Mouse (Mus musculus): ENCODE results near the gene Adcy9. TPM values are rescaled to one million over a fixed set of nuclear protein-coding genes. Genes with fewer than 3 reads are reported as not detected.

Adcy9 gene
- total RNA-seq (2017): 2.3 and 2.6 TPM in 2 replicates

GRCm38 (mm10) chr16:4420298-4421054 lies at the start of gene Adcy9:
TSS of gene Adcy9 (minus strand) at chr16:4420498.
- peak; percentile 69 for ATAC-seq (ENCODE audit: extremely low read depth, insufficient number of reproducible peaks, low FRiP score, poor library complexity, severe bottlenecking)

- ATAC-seq (ENCODE audit: extremely low read depth, insufficient number of reproducible peaks, low FRiP score, poor library complexity, severe bottlenecking): no peak
Observed at GRCm38 (mm10) chr16:4469599-4470352, 49.5 kb upstream of the Adcy9 start.

GRCm38 (mm10) chr16:4464529-4465089 lies 44.3 kb upstream of the Adcy9 start:
- ATAC-seq (ENCODE audit: extremely low read depth, insufficient number of reproducible peaks, low FRiP score, poor library complexity, severe bottlenecking): no peak

- no peak for ATAC-seq (ENCODE audit: extremely low read depth, insufficient number of reproducible peaks, low FRiP score, poor library complexity, severe bottlenecking)
Observed at GRCm38 (mm10) chr16:4457927-4458326, 37.6 kb upstream of the Adcy9 start.

GRCm38 (mm10) chr16:4456391-4456790 lies 36.1 kb upstream of the Adcy9 start:
- ATAC-seq (ENCODE audit: extremely low read depth, insufficient number of reproducible peaks, low FRiP score, poor library complexity, severe bottlenecking): no peak

GRCm38 (mm10) chr16:4455693-4456092 lies 35.4 kb upstream of the Adcy9 start:
- ATAC-seq (ENCODE audit: extremely low read depth, insufficient number of reproducible peaks, low FRiP score, poor library complexity, severe bottlenecking): no peak

- no peak for ATAC-seq (ENCODE audit: extremely low read depth, insufficient number of reproducible peaks, low FRiP score, poor library complexity, severe bottlenecking)
Observed at GRCm38 (mm10) chr16:4454563-4454962, 34.3 kb upstream of the Adcy9 start.

GRCm38 (mm10) chr16:4449418-4449817 lies 29.1 kb upstream of the Adcy9 start:
- no peak for ATAC-seq (ENCODE audit: extremely low read depth, insufficient number of reproducible peaks, low FRiP score, poor library complexity, severe bottlenecking)

GRCm38 (mm10) chr16:4448235-4448634 lies 27.9 kb upstream of the Adcy9 start:
- ATAC-seq (ENCODE audit: extremely low read depth, insufficient number of reproducible peaks, low FRiP score, poor library complexity, severe bottlenecking): no peak

GRCm38 (mm10) chr16:4446395-4446794 lies 26.1 kb upstream of the Adcy9 start:
- ATAC-seq (ENCODE audit: extremely low read depth, insufficient number of reproducible peaks, low FRiP score, poor library complexity, severe bottlenecking): no peak

- ATAC-seq (ENCODE audit: extremely low read depth, insufficient number of reproducible peaks, low FRiP score, poor library complexity, severe bottlenecking): no peak
Observed at GRCm38 (mm10) chr16:4444378-4444777, 24.1 kb upstream of the Adcy9 start.

- ATAC-seq (ENCODE audit: extremely low read depth, insufficient number of reproducible peaks, low FRiP score, poor library complexity, severe bottlenecking): no peak
Observed at GRCm38 (mm10) chr16:4439302-4440066, 19.2 kb upstream of the Adcy9 start.

GRCm38 (mm10) chr16:4436738-4437137 lies 16.4 kb upstream of the Adcy9 start:
- no peak for ATAC-seq (ENCODE audit: extremely low read depth, insufficient number of reproducible peaks, low FRiP score, poor library complexity, severe bottlenecking)

- no peak for ATAC-seq (ENCODE audit: extremely low read depth, insufficient number of reproducible peaks, low FRiP score, poor library complexity, severe bottlenecking)
Observed at GRCm38 (mm10) chr16:4435371-4435770, 15.1 kb upstream of the Adcy9 start.

GRCm38 (mm10) chr16:4431841-4432240 lies 11.5 kb upstream of the Adcy9 start:
- ATAC-seq (ENCODE audit: extremely low read depth, insufficient number of reproducible peaks, low FRiP score, poor library complexity, severe bottlenecking): no peak

- no peak for ATAC-seq (ENCODE audit: extremely low read depth, insufficient number of reproducible peaks, low FRiP score, poor library complexity, severe bottlenecking)
Observed at GRCm38 (mm10) chr16:4431013-4431412, 10.7 kb upstream of the Adcy9 start.

- no peak for ATAC-seq (ENCODE audit: extremely low read depth, insufficient number of reproducible peaks, low FRiP score, poor library complexity, severe bottlenecking)
Observed at GRCm38 (mm10) chr16:4430232-4430631, 9.9 kb upstream of the Adcy9 start.

- ATAC-seq (ENCODE audit: extremely low read depth, insufficient number of reproducible peaks, low FRiP score, poor library complexity, severe bottlenecking): no peak
Observed at GRCm38 (mm10) chr16:4425658-4426234, 5.4 kb upstream of the Adcy9 start.

GRCm38 (mm10) chr16:4423613-4424012 lies 3.3 kb upstream of the Adcy9 start:
- no peak for ATAC-seq (ENCODE audit: extremely low read depth, insufficient number of reproducible peaks, low FRiP score, poor library complexity, severe bottlenecking)

All from neutrophil, adult 5-6 weeks (primary cell).